Mouse (Mus musculus) CD4-positive, CD25-positive, alpha-beta regulatory T cell, adult 4 months (primary cell): Measurements from ENCODE around the gene Cyfip1. TPM values are rescaled to one million over a fixed set of nuclear protein-coding genes. Genes with fewer than 3 reads are reported as not detected.
"Not testable (repeated sequence)": the region's sequence is repeated elsewhere in the genome, so short reads cannot be mapped to it uniquely, and the experiment has no call there.

ENCODE experiments used
- ATAC-seq: one replicate; pipeline ENCODE4 v1.8.0; 2017
- polyA plus RNA-seq, 2 experiments: library from polyadenylated mRNA; unstranded; fragments of 100-300 nt; shearing (Covaris generic); gene quantifications; one replicate each; pipeline ENCODE4 v1.2.1; 2017

Cyfip1 gene
- polyA plus RNA-seq, 2 experiments from 2014 or later = 69.2 to 104 TPM

- no peak for ATAC-seq
Measured at GRCm38 (mm10) chr7:55865750-55866416, 24.3 kb downstream of the Cyfip1 start.

- ATAC-seq = peak; percentile 71
Measured at GRCm38 (mm10) chr7:55868247-55868646, 26.7 kb downstream of the Cyfip1 start.

GRCm38 (mm10) chr7:55869220-55869619 lies 27.7 kb downstream of the Cyfip1 start:
- ATAC-seq = peak; percentile 24

GRCm38 (mm10) chr7:55870340-55871020 lies 28.9 kb downstream of the Cyfip1 start:
- no peak for ATAC-seq

GRCm38 (mm10) chr7:55871476-55871875 lies 29.9 kb downstream of the Cyfip1 start:
- no peak for ATAC-seq

DNA sequence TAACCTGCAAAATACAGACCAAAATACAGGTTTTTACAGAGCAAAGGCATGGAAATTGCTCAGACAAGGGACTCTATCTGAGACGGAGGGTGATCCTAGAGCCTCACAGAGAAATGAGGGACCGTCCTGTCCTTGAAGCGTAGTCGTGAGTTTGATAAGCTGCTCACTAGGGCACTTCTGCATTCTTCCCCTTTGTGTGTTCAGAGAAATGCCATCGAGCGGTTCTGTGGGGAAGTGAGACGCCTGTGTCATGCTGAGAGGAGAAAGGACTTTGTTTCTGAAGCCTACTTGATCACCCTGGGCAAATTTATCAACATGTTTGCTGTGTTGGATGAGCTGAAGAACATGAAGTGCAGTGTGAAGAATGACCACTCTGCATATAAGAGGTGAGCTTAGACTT lies 33.2 kb downstream of the Cyfip1 start:
- ATAC-seq = no peak

GRCm38 (mm10) chr7:55877721-55878120 lies 36.2 kb downstream of the Cyfip1 start:
- no peak for ATAC-seq

DNA sequence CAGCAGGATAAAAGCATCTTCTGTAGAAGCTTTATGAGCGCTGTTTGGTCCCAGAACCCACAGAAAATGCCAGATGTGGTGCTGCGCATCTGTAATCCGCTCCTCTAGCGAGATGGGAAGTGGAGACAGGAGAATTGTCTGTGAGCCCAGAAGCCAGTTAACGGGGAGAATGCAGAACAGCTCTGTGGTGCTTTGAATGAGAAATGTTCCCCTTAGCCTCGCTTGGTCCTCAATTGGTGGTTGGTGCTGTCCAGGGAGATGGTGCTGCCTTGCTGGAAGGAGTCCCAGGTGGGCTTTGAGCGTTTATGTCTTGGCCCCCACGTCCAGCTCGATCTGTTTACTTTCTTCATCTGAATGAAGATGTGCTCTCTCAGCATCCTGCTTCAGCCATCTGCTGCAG lies 39.3 kb downstream of the Cyfip1 start:
- ATAC-seq = no peak

DNA sequence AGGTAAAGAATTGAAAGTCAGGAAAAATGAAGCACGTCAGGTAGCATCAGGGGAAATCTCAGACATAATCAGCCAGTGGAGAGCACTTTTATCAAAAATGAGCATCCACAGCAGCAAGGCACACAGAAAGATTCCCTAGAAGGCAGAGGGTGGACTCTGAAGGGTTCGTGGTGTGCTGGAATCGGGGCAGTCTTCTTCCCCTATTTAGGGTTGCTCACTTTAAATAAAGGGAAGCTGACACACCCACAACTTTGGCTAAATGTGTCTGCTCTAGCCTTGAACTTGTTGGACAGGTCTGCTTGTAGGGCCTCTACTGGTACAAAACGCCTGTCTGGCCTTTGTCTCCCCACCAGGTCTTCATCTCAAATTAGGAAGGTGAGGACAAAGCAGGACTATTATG lies 47.1 kb downstream of the Cyfip1 start:
- no peak for ATAC-seq

- no peak for ATAC-seq
Measured at GRCm38 (mm10) chr7:55889996-55890395, 48.5 kb downstream of the Cyfip1 start.

DNA sequence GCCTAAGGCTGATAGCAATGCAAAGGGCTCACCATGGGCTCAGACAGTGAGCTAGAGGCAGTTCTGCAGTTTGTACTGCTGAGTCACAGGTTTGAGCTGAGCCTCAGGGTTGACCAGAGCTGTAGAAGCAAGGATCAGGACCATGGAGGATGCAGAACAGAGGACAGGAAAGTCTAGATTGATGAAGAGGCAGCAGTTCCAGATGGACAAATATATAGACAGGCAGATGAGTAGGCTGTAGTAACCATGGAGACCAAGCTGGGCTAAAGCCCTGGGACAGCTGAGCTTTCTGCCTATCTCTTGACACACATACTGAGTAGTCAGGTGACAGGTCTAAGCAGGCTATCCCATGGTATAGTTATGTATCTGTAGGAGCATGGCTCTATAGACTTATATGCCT lies 49.2 kb downstream of the Cyfip1 start:
- ATAC-seq = no peak

DNA sequence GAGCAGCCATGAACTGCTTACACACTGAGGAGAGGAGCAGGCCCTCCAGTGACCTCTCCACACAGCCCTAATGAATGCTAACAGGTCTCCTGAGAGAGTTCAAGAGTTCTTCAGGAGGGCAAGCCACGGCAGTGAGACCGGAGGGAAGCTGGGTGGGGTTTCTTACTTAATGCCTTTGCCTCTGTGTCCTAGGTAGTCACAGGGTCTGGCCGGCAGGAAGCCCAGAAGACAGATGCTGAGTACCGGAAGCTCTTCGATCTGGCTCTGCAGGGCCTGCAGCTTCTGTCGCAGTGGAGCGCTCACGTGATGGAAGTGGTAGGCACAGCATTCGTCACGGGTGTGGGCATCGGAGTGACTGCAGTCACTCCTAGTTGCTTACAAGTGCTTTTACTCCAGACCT lies 50.3 kb downstream of the Cyfip1 start:
- ATAC-seq = peak; percentile 37

DNA sequence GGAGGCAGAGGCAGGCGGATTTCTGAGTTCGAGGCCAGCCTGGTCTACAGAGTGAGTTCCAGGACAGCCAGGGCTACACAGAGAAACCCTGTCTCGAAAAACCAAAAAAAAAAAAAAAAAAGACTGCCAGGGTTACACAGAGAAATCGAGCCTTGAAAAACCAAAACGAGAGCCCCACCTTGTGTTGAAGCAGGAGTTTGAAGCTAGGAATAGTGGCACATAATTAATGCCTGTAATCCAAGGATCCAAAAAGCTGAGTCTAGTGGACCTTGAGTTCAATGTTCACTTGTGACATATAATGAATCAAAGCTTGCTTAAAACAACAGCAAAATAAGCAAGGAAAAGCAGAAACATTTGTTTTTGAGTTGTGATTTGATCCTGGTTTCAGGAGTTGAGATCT lies 62.2 kb downstream of the Cyfip1 start:
- ATAC-seq = no peak

DNA sequence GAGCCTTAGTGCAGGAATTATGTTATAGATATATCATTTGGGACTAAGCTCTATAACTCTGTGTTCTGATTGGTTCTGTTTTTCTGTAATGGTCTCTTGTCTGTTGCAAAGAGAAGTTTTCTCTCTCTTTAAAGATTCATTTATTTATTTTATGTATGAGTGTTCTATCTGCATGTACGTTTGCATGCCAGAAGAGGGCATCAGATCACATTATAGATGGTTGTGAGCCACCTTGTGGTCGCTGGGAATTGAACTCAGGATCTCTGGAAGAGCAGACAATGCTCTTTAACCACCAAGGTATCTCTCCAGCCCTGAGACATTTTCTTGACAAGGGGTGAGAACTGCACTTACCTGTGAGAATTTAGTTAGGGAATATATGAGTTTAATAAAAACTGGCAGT lies 63.9 kb downstream of the Cyfip1 start:
- ATAC-seq = no peak

GRCm38 (mm10) chr7:55909519-55909918 lies 68.0 kb downstream of the Cyfip1 start:
- no peak for ATAC-seq

DNA sequence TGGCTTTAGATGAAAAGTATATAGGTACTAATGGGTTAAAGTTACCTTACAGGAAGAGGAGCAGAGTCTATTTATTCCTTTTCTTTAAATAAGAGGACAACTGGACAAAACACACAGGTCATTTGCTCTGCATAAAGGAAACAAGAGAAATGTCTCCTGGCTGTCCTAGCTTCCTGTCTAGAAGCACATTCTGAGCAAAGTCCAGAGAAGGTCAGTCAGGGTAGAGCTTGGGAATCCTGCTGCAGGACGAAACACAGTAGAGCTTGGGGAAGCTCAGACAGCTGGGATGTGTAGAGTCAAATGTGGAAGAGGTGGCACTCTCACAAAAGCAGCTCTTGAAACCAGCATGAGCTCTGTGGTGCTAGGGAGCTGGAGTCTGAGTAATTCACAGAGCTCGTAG lies 68.8 kb downstream of the Cyfip1 start:
- no peak for ATAC-seq

DNA sequence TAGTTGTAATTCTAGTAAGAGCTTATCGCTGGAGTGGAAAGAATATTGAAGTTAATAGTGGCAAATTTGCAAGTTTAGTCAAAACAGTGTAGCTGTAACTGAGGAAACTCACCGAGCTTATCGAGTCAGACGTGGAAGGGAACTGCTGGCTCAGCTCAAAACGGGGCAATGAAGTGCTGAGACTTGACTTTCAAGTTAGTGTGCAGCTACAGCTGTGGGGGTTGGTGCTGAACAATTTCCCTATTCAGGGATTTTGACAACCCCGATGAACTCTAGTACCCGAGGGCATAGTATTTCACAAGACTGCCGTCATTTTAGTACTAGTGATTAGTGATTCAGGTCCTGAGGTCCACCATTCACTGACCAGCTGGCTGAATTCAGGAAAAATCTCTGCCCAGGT lies 69.8 kb downstream of the Cyfip1 start:
- ATAC-seq = peak; percentile 63

DNA sequence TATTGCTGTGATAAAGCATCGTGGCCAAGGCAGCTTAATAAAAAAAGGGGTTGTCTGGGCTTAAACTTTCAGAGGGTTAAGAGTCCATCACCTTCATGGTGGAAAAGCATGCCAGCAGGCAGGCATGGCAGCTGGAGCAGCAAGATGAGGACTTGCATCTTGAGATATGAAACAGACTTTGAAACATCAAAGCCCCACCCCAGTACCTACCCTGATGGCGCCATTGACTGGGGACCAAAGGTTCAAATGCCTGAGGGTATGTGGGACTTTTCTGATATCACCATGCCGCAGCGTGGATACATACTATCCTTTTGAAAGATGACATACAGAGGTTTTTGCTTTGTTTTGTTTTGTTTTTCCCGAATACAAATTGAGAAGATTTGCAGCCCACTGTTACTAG lies 70.6 kb downstream of the Cyfip1 start:
- no peak for ATAC-seq

DNA sequence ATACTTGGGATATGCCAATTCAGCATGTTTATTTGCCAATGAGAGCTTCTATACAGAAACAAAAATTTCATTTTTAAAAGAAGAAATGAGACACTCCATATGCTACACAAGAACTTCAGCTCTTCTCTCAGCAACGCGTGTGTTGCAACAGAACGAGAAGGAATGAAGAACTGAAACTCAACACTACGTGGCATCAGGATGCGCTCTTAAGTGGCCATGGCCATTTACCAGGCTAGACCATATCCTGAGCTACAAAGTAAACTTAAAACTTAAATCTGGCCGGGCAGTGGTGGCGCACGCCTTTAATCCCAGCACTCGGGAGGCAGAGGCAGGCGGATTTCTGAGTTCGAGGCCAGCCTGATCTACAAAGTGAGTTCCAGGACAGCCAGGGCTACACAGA lies 76.8 kb downstream of the Cyfip1 start:
- ATAC-seq = not testable (repeated sequence)

GRCm38 (mm10) chr7:55927262-55927661 lies 85.7 kb downstream of the Cyfip1 start:
- no peak for ATAC-seq

DNA sequence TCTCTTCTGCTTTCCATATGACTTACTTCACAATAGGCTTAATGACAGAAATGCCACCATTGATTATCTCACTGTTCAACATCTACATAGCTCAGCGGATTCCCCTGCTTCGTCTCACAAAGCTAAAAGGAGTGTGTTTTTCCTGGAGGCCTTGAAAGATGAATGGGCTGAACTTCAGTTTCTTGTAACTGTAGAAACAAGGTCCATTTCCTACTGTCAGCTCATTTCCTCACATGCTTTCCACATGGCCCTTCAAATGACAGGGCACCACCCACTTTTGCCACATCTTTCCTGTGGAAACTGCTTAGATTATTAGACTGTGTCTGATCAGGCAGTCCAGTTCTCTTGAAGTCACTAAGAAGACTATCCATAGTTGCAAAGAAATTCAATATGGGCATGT lies 87.1 kb downstream of the Cyfip1 start:
- no peak for ATAC-seq

DNA sequence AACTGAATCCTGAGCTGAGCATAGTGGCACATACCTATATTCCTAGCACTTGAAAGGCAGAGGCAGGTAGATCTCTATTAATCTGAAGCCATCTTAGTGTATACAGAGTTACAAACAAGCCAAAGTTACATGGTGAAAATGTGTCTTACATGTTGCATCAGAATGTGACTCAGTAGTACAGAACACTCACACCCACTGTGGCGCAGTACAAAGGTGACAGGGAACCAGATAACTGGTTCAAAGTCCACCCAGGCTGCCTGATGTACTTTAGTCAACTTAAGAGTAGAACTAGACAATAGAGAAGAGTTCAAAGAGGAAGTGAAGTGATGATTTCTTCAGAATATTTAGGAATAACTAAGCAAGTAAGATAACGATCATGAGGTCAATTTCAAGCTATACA lies 93.5 kb downstream of the Cyfip1 start:
- ATAC-seq = no peak

- no peak for ATAC-seq
Measured at GRCm38 (mm10) chr7:55938341-55938740, 96.8 kb downstream of the Cyfip1 start.

- no peak for ATAC-seq
Measured at GRCm38 (mm10) chr7:55956054-55956453, 114.5 kb downstream of the Cyfip1 start.

GRCm38 (mm10) chr7:55957178-55957577 lies 115.6 kb downstream of the Cyfip1 start:
- ATAC-seq = peak; percentile 61
